ENCODE assay signal across 11 mouse cellular contexts in the genomic region with DNA sequence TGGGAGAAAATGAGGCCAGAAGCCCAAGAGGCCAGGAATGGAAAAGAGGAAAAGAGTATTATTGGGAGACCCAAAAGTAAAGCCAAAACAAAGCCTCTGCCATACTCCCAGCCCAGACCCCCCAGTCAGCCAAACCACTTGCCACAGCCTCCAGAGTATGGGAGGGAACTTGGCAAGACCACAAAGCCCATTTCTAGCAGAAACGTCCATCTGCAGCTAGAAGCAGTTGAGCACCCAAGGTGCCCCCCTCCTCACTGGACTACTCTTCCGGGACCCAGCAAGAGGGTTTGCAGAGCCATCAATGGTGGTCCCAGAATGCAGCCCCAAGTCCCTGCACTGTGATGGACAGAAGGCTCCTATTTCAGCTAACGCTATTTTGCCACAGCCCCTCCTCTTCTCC. TPM values are rescaled to one million over a fixed set of nuclear protein-coding genes. Genes with fewer than 3 reads are reported as not detected.
A peak's percentile ranks its signal among the peaks of the same experiment; 100 is the strongest.
DNase-seq lines count a peak whose midpoint lies in the region; ATAC-seq and TF ChIP-seq lines count a peak whose summit lies in the region.
"Had no signal": no experiment of that assay in that cellular context is flagged by ENCODE, and none has a peak within 500 bp of the region (broad histone marks: within the 10 kb centered on the region; RNA-seq: fewer than 3 reads in every experiment).

No protein-coding gene starts in this region.

- H3K9ac ChIP-seq in hindbrain, embryonic 11.5 days (ENCODE audit: low read depth, low read length) = no peak overlapping the region
- H3K9ac ChIP-seq in forebrain, embryonic 13.5 days = peak overlapping the region; percentile 1; the same call in 1 of the 2 replicates
- no peak overlapping the region for H3K9ac ChIP-seq in hindbrain, embryonic 15.5 days
- H3K9ac ChIP-seq: heart, embryonic 15.5 days had no signal

- H3K4me1 ChIP-seq in hindbrain, embryonic 10.5 days (replicated peaks) = peaks cover 96% of the 10 kb centered on the region
- H3K4me1 ChIP-seq in hindbrain, embryonic 11.5 days (replicated peaks; ENCODE audit: control insufficient read depth, insufficient read depth, low read length) = peaks cover 29% of the 10 kb centered on the region
- H3K4me1 ChIP-seq in forebrain, embryonic 13.5 days = peaks cover 87% of the 10 kb centered on the region
- peaks cover 89% of the 10 kb centered on the region for H3K4me1 ChIP-seq in hindbrain, embryonic 15.5 days (replicated peaks)

- H3K4me2 ChIP-seq in hindbrain, embryonic 11.5 days (replicated peaks; ENCODE audit: low read depth, low read length) = no peak overlapping the region
- H3K4me2 ChIP-seq in forebrain, embryonic 13.5 days = peak overlapping the region; percentile 79
- H3K4me2 ChIP-seq in hindbrain, embryonic 15.5 days = peak overlapping the region; percentile 74
- peak overlapping the region; percentile 86 for H3K4me2 ChIP-seq in myocyte (ENCODE audit: low read depth)
- H3K4me2 ChIP-seq: heart, embryonic 15.5 days had no signal

- no peak for DNase-seq in hindbrain, embryonic 10.5 days (ENCODE audit: low spot score)
- DNase-seq in hindbrain, embryonic 11.5 days (ENCODE audit: low spot score) = no peak
- no peak for DNase-seq in adrenal gland, postnatal 36 days
- DNase-seq in adrenal gland, adult (ENCODE audit: inconsistent age in 2 of 2, low spot score in 1 of 2) = no peak
- DNase-seq: gastrocnemius, postnatal 36 days; kidney, postnatal 10 days had no signal

- no peak for TF ChIP-seq POLR2A in myocyte (IDR thresholded peaks at IDR 0.05; ENCODE audit: insufficient read length, low read depth)

- no peak overlapping the region for H3ac ChIP-seq in myocyte (ENCODE audit: control insufficient read depth, insufficient read length)

- WGBS in hindbrain, embryonic 10.5 days = 38% methylated on average over 3 of the region's 3 CpGs
- 51% methylated on average over 3 of the region's 3 CpGs for WGBS in hindbrain, embryonic 11.5 days
- 33% methylated on average over 3 of the region's 3 CpGs for WGBS in forebrain, embryonic 13.5 days
- WGBS in hindbrain, embryonic 15.5 days = 30% methylated on average over 3 of the region's 3 CpGs

- ATAC-seq in hindbrain, embryonic 11.5 days (ENCODE audit: low FRiP score) = no peak
- no peak for ATAC-seq in forebrain, embryonic 13.5 days
- ATAC-seq in hindbrain, embryonic 15.5 days (ENCODE audit: low FRiP score, low read depth) = no peak
- ATAC-seq: lung, postnatal 0 days had no signal

- H3K27ac ChIP-seq in hindbrain, embryonic 10.5 days = no peak overlapping the region
- H3K27ac ChIP-seq in hindbrain, embryonic 11.5 days (ENCODE audit: low read depth, low read length) = no peak overlapping the region
- no peak overlapping the region for H3K27ac ChIP-seq in forebrain, embryonic 13.5 days
- H3K27ac ChIP-seq in hindbrain, embryonic 15.5 days (replicated peaks) = no peak overlapping the region
- H3K27ac ChIP-seq: heart, embryonic 15.5 days had no signal

- peak overlapping the region; percentile 16 for H3K4me3 ChIP-seq in hindbrain, embryonic 10.5 days
- no peak overlapping the region for H3K4me3 ChIP-seq in hindbrain, embryonic 11.5 days (ENCODE audit: low read depth, low read length)
- peak overlapping the region; percentile 7; the same call in 1 of the 2 replicates for H3K4me3 ChIP-seq in forebrain, embryonic 13.5 days
- H3K4me3 ChIP-seq in hindbrain, embryonic 15.5 days = no peak overlapping the region
- H3K4me3 ChIP-seq in myocyte = no peak overlapping the region
- H3K4me3 ChIP-seq: heart, embryonic 15.5 days had no signal

- no peaks in the 10 kb centered on the region for H3K9me3 ChIP-seq in hindbrain, embryonic 10.5 days
- H3K9me3 ChIP-seq in hindbrain, embryonic 11.5 days (ENCODE audit: control insufficient read depth, low read length) = no peaks in the 10 kb centered on the region
- no peaks in the 10 kb centered on the region for H3K9me3 ChIP-seq in forebrain, embryonic 13.5 days (replicated peaks)
- H3K9me3 ChIP-seq in hindbrain, embryonic 15.5 days = no peaks in the 10 kb centered on the region
- H3K9me3 ChIP-seq: heart, embryonic 15.5 days had no signal

- H3K36me3 ChIP-seq in hindbrain, embryonic 10.5 days = peaks cover 65% of the 10 kb centered on the region
- no peaks in the 10 kb centered on the region for H3K36me3 ChIP-seq in hindbrain, embryonic 11.5 days (ENCODE audit: control insufficient read depth, insufficient read depth, low read length)
- H3K36me3 ChIP-seq in forebrain, embryonic 13.5 days (ENCODE audit: poor library complexity, severe bottlenecking) = peaks cover 23% of the 10 kb centered on the region
- H3K36me3 ChIP-seq in hindbrain, embryonic 15.5 days = no peaks in the 10 kb centered on the region
- H3K36me3 ChIP-seq in myocyte (ENCODE audit: control insufficient read depth, insufficient read depth) = no peaks in the 10 kb centered on the region
- H3K36me3 ChIP-seq: heart, embryonic 15.5 days had no signal

- peaks cover 74% of the 10 kb centered on the region for H3K79me2 ChIP-seq in myocyte (ENCODE audit: control insufficient read depth, insufficient read depth)

- H3K27me3 ChIP-seq in hindbrain, embryonic 10.5 days (ENCODE audit: insufficient read depth, poor library complexity, severe bottlenecking) = no peaks in the 10 kb centered on the region
- no peaks in the 10 kb centered on the region for H3K27me3 ChIP-seq in hindbrain, embryonic 11.5 days (ENCODE audit: control insufficient read depth, insufficient read depth, low read length)
- H3K27me3 ChIP-seq in forebrain, embryonic 13.5 days = no peaks in the 10 kb centered on the region
- H3K27me3 ChIP-seq in hindbrain, embryonic 15.5 days = no peaks in the 10 kb centered on the region
- no peaks in the 10 kb centered on the region for H3K27me3 ChIP-seq in myocyte (ENCODE audit: control insufficient read depth, insufficient read depth, insufficient read length)
- H3K27me3 ChIP-seq: heart, embryonic 15.5 days had no signal

TF ChIP-seq in myocyte, 11 proteins besides CTCF, POLR2A, EP300 and RAD21:
- TF ChIP-seq MAX (IDR thresholded peaks at IDR 0.05; ENCODE audit: low read depth) (no peak), TCF12 (IDR thresholded peaks at IDR 0.05; ENCODE audit: insufficient read depth, poor library complexity, severe bottlenecking) (no peak), CEBPB (IDR thresholded peaks at IDR 0.05; ENCODE audit: insufficient read depth, poor library complexity, severe bottlenecking) (no peak), E2F4 (IDR thresholded peaks at IDR 0.05; ENCODE audit: insufficient read depth) (no peak), MYOD1 (IDR thresholded peaks at IDR 0.05; ENCODE audit: control insufficient read depth in 1 of 3, insufficient read length in 2 of 3, low read depth in 2 of 3) (no peak), SRF (IDR thresholded peaks at IDR 0.05; ENCODE audit: control insufficient read depth, insufficient read length, low read depth) (no peak), MYOG (IDR thresholded peaks at IDR 0.05; ENCODE audit: control insufficient read depth in 1 of 3, insufficient read depth in 1 of 3, insufficient read length in 2 of 3, low read depth in 2 of 3) (no peak), POLR2AphosphoS2 (IDR thresholded peaks at IDR 0.05; ENCODE audit: insufficient read length, low read depth) (no peak), REST (IDR thresholded peaks at IDR 0.05; ENCODE audit: insufficient read depth, insufficient read length) (no peak), TCF3 (IDR thresholded peaks at IDR 0.05; ENCODE audit: insufficient read length, low read depth) (no peak), USF1 (IDR thresholded peaks at IDR 0.05; ENCODE audit: low read depth) (no peak)
TF ChIP-seq in myocyte: peak in this region for 0.

RNA-seq across cellular contexts. Expression of a gene that starts 21.1 kb away (rescaled TPM):
- polyA plus RNA-seq in hindbrain, embryonic 10.5 days (2016; fragmentation: Nextera tagmentation; extraction: Ambion mirVana) = 51.1 and 56.5 TPM in 2 replicates
- polyA plus RNA-seq in hindbrain, embryonic 11.5 days (2014; fragmentation: Nextera tagmentation; extraction: Ambion mirVana) = 45.3 and 55.6 TPM in 2 replicates
- polyA plus RNA-seq in forebrain, embryonic 13.5 days (2015; fragmentation: Nextera tagmentation; extraction: Ambion mirVana) = 65.3 and 79.4 TPM in 2 replicates
- 57.7 and 70.9 TPM in 2 replicates for polyA plus RNA-seq in hindbrain, embryonic 15.5 days (2015; fragmentation: Nextera tagmentation; extraction: Ambion mirVana)
- polyA plus RNA-seq in myocyte (2012; fragmentation: generic; extraction: Trizol) = 11.4 TPM
- total RNA-seq in adrenal gland, postnatal 36 days (2021) = 10 to 100 TPM; 25.2 to 38.5 TPM

Comparison
In these comparisons a context has a peak if more than half of its experiments do, and no peak if none do; other contexts are left out.
1. H3K4me3 ChIP-seq: peak in hindbrain, embryonic 10.5 days (single experiment) and forebrain, embryonic 13.5 days (single experiment); none in hindbrain, embryonic 11.5 days (single experiment), hindbrain, embryonic 15.5 days (single experiment) and myocyte (single experiment).